Mouse (Mus musculus): Measurements from ENCODE around the gene Gne. TPM values are rescaled to one million over a fixed set of nuclear protein-coding genes. Genes with fewer than 3 reads are reported as not detected.
A peak's percentile ranks its signal among the peaks of the same experiment; 100 is the strongest.

Gne gene
- polyA plus RNA-seq, 1 experiment from 2014 or later, result 20.7 TPM

GRCm38 (mm10) chr4:44003622-44004021 is 80.4 kb downstream of the Gne start:
- 85% methylated on average over 6 of the region's 6 CpGs for WGBS
- ATAC-seq (ENCODE audit: insufficient number of reproducible peaks, low FRiP score, low TSS enrichment, low read depth), result no peak

GRCm38 (mm10) chr4:43994342-43994741 is 89.6 kb downstream of the Gne start:
- WGBS, result 68% methylated on average over 2 of the region's 2 CpGs
- Histone ChIP-seq H3K9me3 (ENCODE audit: control insufficient read depth, low read length) (no peaks in the 10 kb centered on the region; the same call in 1 of the 2 replicates), H3K27me3 (ENCODE audit: control insufficient read depth, insufficient read depth, low read length) (no peaks in the 10 kb centered on the region), H3K9ac (ENCODE audit: low read length) (no peak overlapping the region), H3K4me2 (ENCODE audit: low read depth, severe bottlenecking) (no peak overlapping the region), H3K27ac (replicated peaks; ENCODE audit: low read depth, low read length) (no peak overlapping the region), H3K4me3 (ENCODE audit: low read depth, low read length) (no peak overlapping the region), H3K4me1 (ENCODE audit: control insufficient read depth, insufficient read depth, low read length) (no peaks in the 10 kb centered on the region), H3K36me3 (ENCODE audit: control insufficient read depth, insufficient read depth, low read length) (no peaks in the 10 kb centered on the region)
- no peak for ATAC-seq (ENCODE audit: insufficient number of reproducible peaks, low FRiP score, low TSS enrichment, low read depth)
- no peak for DNase-seq (ENCODE audit: low spot score)

More at GRCm38 (mm10) chr4:44003622-44004021, 80.4 kb downstream of the Gne start:
- Histone ChIP-seq H3K4me2 (ENCODE audit: low read depth, severe bottlenecking) (no peak overlapping the region), H3K4me3 (ENCODE audit: low read depth, low read length) (no peak overlapping the region), H3K9ac (ENCODE audit: low read length) (no peak overlapping the region), H3K4me1 (ENCODE audit: control insufficient read depth, insufficient read depth, low read length) (no peaks in the 10 kb centered on the region), H3K9me3 (ENCODE audit: control insufficient read depth, low read length) (no peaks in the 10 kb centered on the region; the same call in 1 of the 2 replicates), H3K27ac (replicated peaks; ENCODE audit: low read depth, low read length) (no peak overlapping the region), H3K27me3 (ENCODE audit: control insufficient read depth, insufficient read depth, low read length) (no peaks in the 10 kb centered on the region), H3K36me3 (ENCODE audit: control insufficient read depth, insufficient read depth, low read length) (no peaks in the 10 kb centered on the region)
- DNase-seq (ENCODE audit: low spot score), result no peak

- H3K4me2 ChIP-seq (ENCODE audit: low read depth, severe bottlenecking), result no peak overlapping the region
- no peak overlapping the region for H3K4me3 ChIP-seq (ENCODE audit: low read depth, low read length)
- WGBS, result 90% methylated on average over 11 of the region's 11 CpGs
- DNase-seq (ENCODE audit: low spot score) (no peak), ATAC-seq (ENCODE audit: insufficient number of reproducible peaks, low FRiP score, low TSS enrichment, low read depth) (no peak)
- H3K9me3 ChIP-seq (ENCODE audit: control insufficient read depth, low read length), result no peaks in the 10 kb centered on the region
- no peaks in the 10 kb centered on the region for H3K36me3 ChIP-seq (ENCODE audit: control insufficient read depth, insufficient read depth, low read length)
- H3K4me1 ChIP-seq (ENCODE audit: control insufficient read depth, insufficient read depth, low read length), result no peaks in the 10 kb centered on the region
- H3K9ac ChIP-seq (ENCODE audit: low read length), result no peak overlapping the region
- no peaks in the 10 kb centered on the region for H3K27me3 ChIP-seq (ENCODE audit: control insufficient read depth, insufficient read depth, low read length)
- no peak overlapping the region for H3K27ac ChIP-seq (replicated peaks; ENCODE audit: low read depth, low read length)
Observed at GRCm38 (mm10) chr4:43993072-43993471, 90.9 kb downstream of the Gne start.

GRCm38 (mm10) chr4:43988976-43989375 is 95.0 kb downstream of the Gne start:
- Histone ChIP-seq H3K36me3 (ENCODE audit: control insufficient read depth, insufficient read depth, low read length) (no peaks in the 10 kb centered on the region), H3K9ac (ENCODE audit: low read length) (no peak overlapping the region), H3K27me3 (ENCODE audit: control insufficient read depth, insufficient read depth, low read length) (no peaks in the 10 kb centered on the region), H3K4me2 (ENCODE audit: low read depth, severe bottlenecking) (no peak overlapping the region), H3K27ac (replicated peaks; ENCODE audit: low read depth, low read length) (no peak overlapping the region), H3K4me1 (ENCODE audit: control insufficient read depth, insufficient read depth, low read length) (no peaks in the 10 kb centered on the region), H3K4me3 (ENCODE audit: low read depth, low read length) (no peak overlapping the region), H3K9me3 (ENCODE audit: control insufficient read depth, low read length) (no peaks in the 10 kb centered on the region)
- ATAC-seq (ENCODE audit: insufficient number of reproducible peaks, low FRiP score, low TSS enrichment, low read depth) (no peak), DNase-seq (ENCODE audit: low spot score) (peak; percentile 8)
- 91% methylated on average over 3 of the region's 3 CpGs for WGBS

- DNase-seq (ENCODE audit: low spot score), result no peak
- H3K9me3 ChIP-seq (ENCODE audit: control insufficient read depth, low read length), result no peaks in the 10 kb centered on the region
- 91% methylated on average over 19 of the region's 19 CpGs for whole genome bisulfite sequencing
Observed at GRCm38 (mm10) chr4:43984326-43984725, 99.7 kb downstream of the Gne start.

More at GRCm38 (mm10) chr4:43984326-43984725, 99.7 kb downstream of the Gne start:
- Histone ChIP-seq H3K27me3 (ENCODE audit: control insufficient read depth, insufficient read depth, low read length) (no peaks in the 10 kb centered on the region), H3K4me1 (ENCODE audit: control insufficient read depth, insufficient read depth, low read length) (peaks cover 4% of the 10 kb centered on the region; the same call in 1 of the 2 replicates), H3K9ac (ENCODE audit: low read length) (no peak overlapping the region), H3K27ac (replicated peaks; ENCODE audit: low read depth, low read length) (no peak overlapping the region), H3K4me2 (ENCODE audit: low read depth, severe bottlenecking) (no peak overlapping the region), H3K4me3 (ENCODE audit: low read depth, low read length) (no peak overlapping the region), H3K36me3 (ENCODE audit: control insufficient read depth, insufficient read depth, low read length) (no peaks in the 10 kb centered on the region)
- no peak for ATAC-seq (ENCODE audit: insufficient number of reproducible peaks, low FRiP score, low TSS enrichment, low read depth)

Other genes starting within 250 kb of the Gne start
- gene Olfr157, start 244.0 kb downstream of the Gne start, polyA plus RNA-seq (2014; fragmentation: Nextera tagmentation; extraction: Ambion mirVana), result not detected in 2 replicates
- not detected in 2 replicates for gene Olfr155, start 232.6 kb downstream of the Gne start, polyA plus RNA-seq (2014; fragmentation: Nextera tagmentation; extraction: Ambion mirVana)
- gene Reck, start 208.6 kb downstream of the Gne start, polyA plus RNA-seq (2014; fragmentation: Nextera tagmentation; extraction: Ambion mirVana), result 25.7 and 26.1 TPM in 2 replicates
- 70.4 and 75.2 TPM in 2 replicates for gene Glipr2, start 126.8 kb downstream of the Gne start, polyA plus RNA-seq (2014; fragmentation: Nextera tagmentation; extraction: Ambion mirVana)
- gene Ccin, start 100.7 kb downstream of the Gne start, polyA plus RNA-seq (2014; fragmentation: Nextera tagmentation; extraction: Ambion mirVana), result not detected in 2 replicates
- gene Clta, start 79.7 kb downstream of the Gne start, polyA plus RNA-seq (2014; fragmentation: Nextera tagmentation; extraction: Ambion mirVana), result 251 and 264 TPM in 2 replicates
- 36.6 and 39.3 TPM in 2 replicates for gene Rnf38, start 149.6 kb upstream of the Gne start, polyA plus RNA-seq (2014; fragmentation: Nextera tagmentation; extraction: Ambion mirVana)
- 63.8 and 65.3 TPM in 2 replicates for gene Melk, start 216.7 kb upstream of the Gne start, polyA plus RNA-seq (2014; fragmentation: Nextera tagmentation; extraction: Ambion mirVana)